Mouse (Mus musculus) layer of hippocampus, postnatal 14 days (tissue): ENCODE data around the gene Itga1. TPM values are rescaled to one million over a fixed set of nuclear protein-coding genes. Genes with fewer than 3 reads are reported as not detected.

Experiments used
- DNase-seq, 2 experiments: peaks; one replicate each; pipeline ENCODE4 v3.0.0; 2021 to 2022; ENCODE audit warnings: low spot score in 2 of 2, mixed read lengths in 1 of 2
- long read RNA-seq, 2 experiments: library from polyadenylated mRNA; stranded (forward); transcript quantifications; one replicate each; pipeline ENCODE4 v2.0.0; 2021
- total RNA-seq, 2 experiments: library from RNA; stranded (reverse); gene quantifications; 2 replicates each; pipeline ENCODE4 v1.2.3; 2021

Itga1 gene
- total RNA-seq: 10 to 100 TPM; 12.1 to 13.4 TPM
- long read RNA-seq, experiment 1, full-length matches to known transcripts: 3 of 6 reads
- long read RNA-seq, experiment 1, partial matches to known transcripts: 3 of 6 reads
- long read RNA-seq, experiment 1, other reads (novel, unspliced or antisense): 0 of 6 reads
- long read RNA-seq, experiment 2, full-length matches to known transcripts: 4 of 5 reads
- long read RNA-seq, experiment 2, partial matches to known transcripts: 0 of 5 reads
- long read RNA-seq, experiment 2, other reads (novel, unspliced or antisense): 1 of 5 reads

GRCm38 (mm10) chr13:115101355-115102191 is at the start of gene Itga1, which contains the start of gene Gm49395:
TSS of gene Itga1 (minus strand) at chr13:115101964.
TSS of gene Gm49395 (minus strand) at chr13:115101921.
- DNase-seq: peak; percentile 15

DNA sequence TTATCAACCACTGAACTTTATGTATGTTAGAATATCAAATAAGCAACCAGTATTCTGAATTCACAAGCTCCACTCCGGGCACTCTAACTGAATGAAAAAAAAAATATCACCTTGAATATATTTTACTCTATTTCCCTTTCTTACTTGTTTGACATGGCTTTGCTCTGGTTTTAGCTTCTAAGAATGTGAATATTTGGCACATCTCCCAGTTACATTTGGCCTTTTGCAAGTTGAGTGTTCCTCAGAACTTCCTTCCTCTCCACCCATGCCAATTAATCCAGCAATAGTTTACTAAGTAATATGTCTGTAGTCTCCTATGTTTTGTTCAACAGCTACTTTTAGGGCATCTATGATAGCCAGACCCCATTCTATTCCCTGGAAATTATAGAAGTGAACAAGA is 48.8 kb upstream of the Itga1 start:
- DNase-seq: no peak

DNA sequence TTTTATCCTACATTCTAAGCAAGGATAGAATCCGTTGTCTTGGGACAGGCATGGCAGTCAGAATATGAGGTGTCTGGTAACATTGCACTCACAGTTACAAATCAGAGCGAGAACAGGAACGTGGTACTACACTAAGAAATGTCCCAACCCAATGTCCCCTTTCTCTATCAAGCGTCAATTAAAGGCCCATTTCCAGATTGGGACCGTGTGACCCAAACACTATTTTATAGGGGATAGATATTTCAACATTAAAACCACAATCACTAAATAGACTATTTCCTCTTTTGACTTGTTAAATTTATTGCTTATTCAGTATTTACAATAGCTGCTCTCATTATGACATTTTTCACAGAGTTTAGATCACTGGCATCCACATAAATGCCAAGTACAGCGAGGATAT is 48.1 kb upstream of the Itga1 start:
- no peak for DNase-seq

DNA sequence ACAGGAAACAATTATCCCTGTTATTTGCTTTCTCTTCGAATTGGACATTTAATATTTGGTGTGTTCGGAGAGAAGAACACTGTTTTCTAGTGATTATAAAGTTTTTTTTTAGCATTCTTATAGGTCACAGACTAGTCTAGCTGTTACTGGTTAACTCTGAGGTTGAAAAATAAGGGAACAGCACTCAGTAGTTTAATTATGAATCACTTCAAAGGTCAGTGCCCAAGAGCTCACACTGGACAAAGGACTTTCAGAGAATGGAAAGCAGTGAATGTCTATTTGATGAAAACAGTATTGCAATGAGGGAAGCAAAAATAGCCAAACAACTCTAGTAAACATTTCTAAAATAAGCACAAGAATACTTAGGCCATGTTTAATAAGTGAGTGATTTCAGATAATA is 41.8 kb upstream of the Itga1 start:
- no peak for DNase-seq

GRCm38 (mm10) chr13:115142066-115142465 is 40.3 kb upstream of the Itga1 start:
- DNase-seq: no peak

- DNase-seq: no peak
Measured at GRCm38 (mm10) chr13:115138513-115138912, 36.7 kb upstream of the Itga1 start.

GRCm38 (mm10) chr13:115136761-115137160 is 35.0 kb upstream of the Itga1 start:
- no peak for DNase-seq

- DNase-seq: no peak
Measured at GRCm38 (mm10) chr13:115132435-115132834, 30.7 kb upstream of the Itga1 start.

GRCm38 (mm10) chr13:115131381-115131780 is 29.6 kb upstream of the Itga1 start:
- no peak for DNase-seq

DNA sequence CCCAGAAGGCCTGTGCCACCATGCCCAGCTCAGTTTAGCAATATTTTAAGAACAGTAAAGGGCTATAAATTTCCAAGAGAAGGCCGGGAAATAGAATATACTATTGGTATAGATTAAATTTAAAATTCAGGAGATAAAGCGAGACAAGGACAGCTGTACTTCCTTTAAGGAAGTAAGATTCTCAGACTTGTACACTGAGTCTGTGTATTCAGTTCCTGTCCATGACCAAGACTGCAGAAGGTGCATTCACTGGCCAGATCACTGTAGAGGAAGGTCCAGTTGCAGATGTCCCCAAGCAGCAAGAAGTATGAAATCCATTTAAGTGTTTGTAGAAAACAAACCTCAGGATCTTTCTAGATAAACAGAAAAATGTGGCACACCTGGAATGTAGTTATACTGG is 28.3 kb upstream of the Itga1 start:
- no peak for DNase-seq

DNA sequence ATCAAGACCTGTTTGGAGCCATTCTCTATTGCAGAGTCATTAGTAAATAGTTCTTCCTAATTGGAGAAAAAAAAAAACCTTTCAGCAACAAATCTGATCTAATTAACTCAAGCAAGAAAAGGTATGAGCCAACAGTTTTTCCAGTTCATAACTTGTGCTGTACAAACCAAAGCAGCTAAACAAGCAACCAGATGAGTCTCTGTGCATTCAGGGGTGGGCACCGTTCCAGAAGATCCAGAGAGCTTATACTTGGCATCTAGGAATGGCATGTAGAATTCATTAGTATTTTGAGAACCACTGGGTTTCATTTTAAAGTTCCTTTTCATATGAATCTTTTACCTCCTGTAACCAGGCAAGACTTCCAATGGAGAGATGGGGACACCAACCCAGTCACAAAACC is 26.1 kb upstream of the Itga1 start:
- DNase-seq: no peak

GRCm38 (mm10) chr13:115126534-115126933 is 24.8 kb upstream of the Itga1 start:
- no peak for DNase-seq

DNA sequence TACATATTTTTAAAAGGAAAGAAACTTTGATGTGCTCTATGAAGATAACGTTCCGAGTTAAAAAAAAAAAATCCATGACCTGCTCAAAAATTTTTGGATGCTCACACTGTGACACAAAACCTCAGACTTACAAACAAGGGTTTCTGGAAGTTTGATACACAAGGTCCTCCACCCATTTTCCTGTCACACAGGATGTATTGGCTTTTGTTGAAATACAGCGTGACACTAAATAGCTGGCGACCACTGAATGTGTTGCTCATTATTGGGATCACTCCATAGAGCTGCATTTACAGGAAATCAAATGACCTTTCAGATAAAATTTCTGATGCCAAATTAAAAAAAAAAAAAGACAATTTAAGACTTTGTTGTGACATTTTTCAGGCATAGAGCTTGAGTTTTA is 23.4 kb upstream of the Itga1 start:
- DNase-seq: no peak

GRCm38 (mm10) chr13:115124521-115124920 is 22.8 kb upstream of the Itga1 start:
- no peak for DNase-seq

- no peak for DNase-seq
Measured at GRCm38 (mm10) chr13:115118756-115119155, 17.0 kb upstream of the Itga1 start.

- DNase-seq: no peak
Measured at GRCm38 (mm10) chr13:115118195-115118594, 16.4 kb upstream of the Itga1 start.

- DNase-seq: no peak
Measured at GRCm38 (mm10) chr13:115116930-115117621, 15.3 kb upstream of the Itga1 start.

GRCm38 (mm10) chr13:115109628-115110027 is 7.9 kb upstream of the Itga1 start:
- DNase-seq: no peak

- DNase-seq: no peak
Measured at GRCm38 (mm10) chr13:115107436-115107835, 5.7 kb upstream of the Itga1 start.

DNA sequence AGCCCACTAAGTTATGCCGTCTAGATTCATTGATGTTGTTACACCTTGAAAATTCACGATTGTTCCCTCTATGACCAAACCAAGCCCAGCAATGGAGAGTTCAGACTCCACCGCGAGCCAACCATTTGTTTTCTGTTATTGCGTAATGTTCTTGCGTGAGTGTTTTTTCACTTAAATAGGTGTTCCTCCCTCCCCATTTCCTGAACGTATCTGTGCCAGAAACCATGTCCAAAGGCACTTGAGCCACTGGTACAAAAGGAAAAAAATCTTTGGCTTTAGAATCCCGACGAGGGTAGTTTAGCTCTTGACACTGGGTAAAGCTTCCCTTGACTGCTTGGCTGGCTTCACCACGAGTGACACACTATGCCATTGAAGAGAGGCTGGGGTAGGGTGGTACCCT is 4.4 kb upstream of the Itga1 start:
- DNase-seq: no peak

DNA sequence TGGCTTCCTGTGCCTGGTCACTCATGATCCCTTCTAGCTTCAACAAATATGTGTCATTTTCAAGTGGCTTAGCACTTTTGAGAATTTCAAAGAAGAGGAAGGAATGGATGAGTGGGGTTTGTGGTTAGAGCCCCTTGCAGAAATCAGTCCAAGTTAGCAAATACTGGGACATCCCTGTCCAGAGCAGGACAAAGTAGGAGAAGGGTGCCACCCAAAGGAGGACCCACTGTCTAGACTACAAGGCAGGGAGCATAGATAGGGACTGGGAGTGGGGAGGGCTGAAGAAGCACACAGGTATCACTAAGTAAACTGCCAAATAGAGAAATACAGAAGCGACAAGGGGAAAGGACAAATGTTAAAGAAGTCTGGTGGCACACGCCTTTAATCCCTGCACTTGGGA is 990 bp upstream of the Itga1 start:
- no peak for DNase-seq
